Mouse (Mus musculus): Measurements from ENCODE around the gene Nif3l1.

The Nif3l1 gene

DNA sequence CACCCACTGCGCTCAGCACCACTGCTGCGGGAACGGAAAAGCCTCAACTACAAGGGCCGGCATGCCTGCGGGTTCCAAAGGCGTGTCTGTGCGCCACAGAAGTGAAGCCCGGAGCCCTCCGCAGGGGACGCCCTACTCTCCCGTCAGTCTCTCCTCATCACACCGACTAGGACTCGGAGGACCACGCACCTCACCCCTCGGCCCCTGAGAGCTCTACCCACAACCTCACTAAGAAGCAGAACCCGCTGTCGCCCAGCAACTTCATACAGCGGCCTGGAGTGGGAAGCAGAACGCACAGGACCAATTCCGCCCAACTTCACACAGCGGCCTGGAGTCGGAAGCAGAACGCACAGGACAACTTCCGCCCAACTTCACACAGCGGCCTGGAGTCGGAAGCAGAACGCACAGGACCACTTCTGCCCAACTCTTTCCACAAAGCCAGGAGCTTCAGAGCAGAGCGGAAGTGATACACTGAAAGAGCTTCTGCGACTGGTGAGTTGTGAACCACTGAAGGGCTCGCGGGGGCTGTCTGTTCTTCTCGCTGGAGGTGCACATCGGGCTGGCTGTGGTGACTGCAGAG, at the start of gene Nif3l1, which contains the start of gene Ppil3:
Nif3l1 (plus strand) TSS at position 9 of the 580 bp plus-strand sequence.
Ppil3 (minus strand) TSS at position 344 of the 580 bp plus-strand sequence.
- DNase-seq: peak; percentile 78

- no peak for DNase-seq
Measured at GRCm38 (mm10) chr1:58395341-58395740, 49.6 kb upstream of the Nif3l1 start.

DNA sequence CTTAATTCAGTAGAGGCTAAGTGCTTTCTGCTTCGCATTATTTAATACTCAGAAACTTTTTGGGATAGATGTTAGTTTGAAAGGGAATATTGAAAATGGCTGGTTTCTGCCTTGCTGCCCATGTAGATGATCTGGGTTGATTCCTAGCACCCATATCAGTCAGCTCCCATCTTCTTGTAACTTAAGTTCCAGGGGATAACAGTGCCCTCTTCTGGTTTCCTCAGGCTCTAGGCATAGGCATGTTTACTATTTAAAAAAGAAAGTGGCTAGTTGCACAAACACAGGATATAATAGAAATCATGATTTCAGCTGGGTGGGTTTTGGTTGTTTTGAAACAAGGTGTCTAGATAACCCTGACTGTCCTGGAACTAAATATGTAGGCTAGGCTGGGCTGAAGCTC, 48.8 kb upstream of the Nif3l1 start:
- no peak for DNase-seq

DNA sequence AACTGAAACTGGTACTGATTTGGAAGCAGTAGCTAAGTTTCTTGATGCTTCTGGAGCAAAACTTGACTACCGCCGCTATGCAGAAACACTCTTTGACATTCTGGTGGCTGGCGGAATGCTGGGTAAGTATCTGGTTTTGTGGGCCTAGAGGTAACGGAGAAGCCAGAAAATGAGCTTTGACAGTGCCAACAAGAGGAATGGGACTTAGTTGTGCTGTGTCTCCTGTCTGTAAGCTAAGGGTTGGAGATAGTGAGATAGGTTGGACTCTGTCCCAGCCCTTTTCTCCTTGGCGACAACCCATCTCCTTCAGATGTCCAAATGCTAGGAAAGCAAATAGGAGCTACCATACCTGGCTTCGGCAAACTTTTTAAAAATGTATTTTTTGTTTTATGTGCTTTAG, 47.2 kb upstream of the Nif3l1 start:
- DNase-seq: no peak

GRCm38 (mm10) chr1:58401396-58401795, 43.6 kb upstream of the Nif3l1 start:
- no peak for DNase-seq

DNA sequence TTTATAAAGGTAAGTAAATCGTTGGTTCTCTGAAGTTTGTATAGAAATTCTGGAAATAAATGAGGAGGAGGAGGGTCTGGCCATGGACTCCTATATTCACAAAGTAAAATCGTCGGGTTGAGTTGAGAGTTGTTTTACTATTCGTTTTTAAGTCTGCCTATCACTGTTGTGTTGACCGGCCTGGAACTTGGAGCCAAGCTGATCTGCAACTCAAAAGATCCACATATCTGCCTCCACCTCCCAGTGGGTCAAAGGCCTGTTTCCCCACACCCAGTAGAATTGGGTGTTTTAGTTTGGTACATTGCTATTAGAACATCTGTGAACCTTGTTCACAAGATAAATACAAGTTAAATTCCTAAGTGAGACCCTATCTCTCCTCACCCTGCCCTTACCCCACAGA, 41.2 kb upstream of the Nif3l1 start:
- no peak for DNase-seq

GRCm38 (mm10) chr1:58407321-58407720, 37.6 kb upstream of the Nif3l1 start:
- DNase-seq: no peak

GRCm38 (mm10) chr1:58408141-58408540, 36.8 kb upstream of the Nif3l1 start:
- no peak for DNase-seq

- no peak for DNase-seq
Measured at GRCm38 (mm10) chr1:58409553-58410197, 35.3 kb upstream of the Nif3l1 start.

DNA sequence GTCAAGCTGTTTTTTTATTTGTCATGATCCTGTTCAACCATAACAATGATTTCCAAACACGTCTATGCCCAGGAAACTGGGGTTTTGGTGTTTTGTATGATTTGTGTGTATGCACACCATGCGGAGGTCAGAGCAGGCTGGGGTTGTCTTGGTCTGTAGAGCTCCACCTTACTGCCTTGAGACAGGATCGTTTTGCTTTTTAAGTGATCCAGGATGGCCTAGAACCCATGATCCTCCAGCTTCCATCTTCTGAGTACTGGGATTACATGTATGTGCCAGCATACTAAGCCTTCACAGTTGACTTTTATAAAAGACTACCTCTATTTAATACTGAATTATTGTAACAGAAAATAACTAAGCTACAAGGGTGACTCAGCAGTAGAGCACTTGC, 34.8 kb upstream of the Nif3l1 start:
- DNase-seq: no peak

DNA sequence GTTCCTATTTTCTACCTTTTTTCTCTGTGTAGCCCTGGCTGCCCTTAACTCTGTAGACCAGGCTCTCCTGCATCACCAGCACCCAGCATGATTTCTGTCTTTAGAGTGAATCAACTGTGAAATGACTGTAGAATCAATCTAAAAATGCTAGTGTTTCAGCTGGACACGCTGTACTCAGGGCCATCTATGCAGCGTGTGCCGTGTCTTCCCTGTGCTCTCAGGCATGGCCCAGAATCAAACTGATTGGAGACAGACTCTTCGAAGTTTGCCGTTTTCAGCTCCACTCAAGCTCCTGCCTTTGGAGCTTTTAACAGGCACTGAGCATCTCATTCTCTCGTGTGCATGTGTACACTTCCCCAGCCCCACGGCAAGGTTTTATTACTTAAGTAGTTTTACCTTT, 34.2 kb upstream of the Nif3l1 start:
- no peak for DNase-seq

DNA sequence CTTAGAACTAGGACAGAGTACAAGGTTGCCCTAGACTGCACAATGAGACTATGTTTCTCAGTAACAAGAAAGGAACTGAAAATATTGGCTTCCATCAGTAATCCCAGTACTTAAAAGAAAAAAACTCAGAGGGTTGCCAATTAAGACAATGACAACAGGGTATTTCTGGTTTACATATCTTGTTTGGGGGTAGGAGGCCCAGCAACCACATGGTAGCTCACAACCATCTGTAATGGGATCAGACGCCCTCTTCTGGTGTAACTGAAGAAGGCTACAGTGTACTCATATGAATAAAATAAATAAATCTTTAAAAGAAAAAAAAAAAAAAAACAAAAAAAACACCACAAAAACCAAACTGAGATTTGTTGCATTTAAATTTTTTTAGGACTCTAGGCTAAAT, 29.5 kb upstream of the Nif3l1 start:
- DNase-seq: no peak

DNA sequence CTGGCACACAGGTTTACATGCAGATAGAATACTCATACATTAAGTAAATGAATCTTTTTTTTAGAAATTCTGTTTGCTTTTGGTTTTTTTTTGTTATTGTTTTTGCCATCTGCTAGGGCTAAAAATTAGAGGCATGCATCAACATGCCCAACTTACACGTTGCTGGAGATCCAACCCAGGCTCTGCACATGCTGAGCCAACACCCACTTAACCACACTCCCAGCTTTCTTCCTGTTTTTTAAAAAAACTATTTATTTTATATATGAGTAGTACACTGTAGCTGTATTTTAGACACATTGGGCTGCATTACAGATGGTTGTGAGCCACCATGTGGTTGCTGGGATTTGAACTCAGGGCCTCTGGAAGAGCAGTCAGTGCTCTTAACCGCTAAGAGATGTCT, 28.9 kb upstream of the Nif3l1 start:
- no peak for DNase-seq

- DNase-seq: no peak
Measured at GRCm38 (mm10) chr1:58420032-58420431, 24.9 kb upstream of the Nif3l1 start.

DNA sequence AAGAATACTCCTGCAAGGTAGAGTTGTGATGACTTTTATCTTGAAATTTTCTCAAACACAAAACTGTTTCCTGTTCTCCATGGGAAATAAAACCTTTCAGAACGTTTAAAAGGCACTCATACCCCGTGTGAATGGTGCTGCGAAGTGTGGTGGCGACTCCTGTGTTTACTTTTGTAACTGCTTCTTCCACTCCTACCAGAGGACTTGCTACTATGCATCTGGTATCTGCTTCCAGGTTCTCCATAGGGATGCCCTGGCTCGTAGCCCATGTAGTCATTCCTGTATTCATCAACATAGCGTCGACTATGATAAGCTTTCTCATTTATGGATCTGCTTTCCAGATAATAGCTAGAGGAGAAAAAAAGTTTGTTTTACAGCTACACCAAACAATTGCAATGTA, 24.0 kb upstream of the Nif3l1 start:
- DNase-seq: no peak

GRCm38 (mm10) chr1:58422879-58423278, 22.1 kb upstream of the Nif3l1 start:
- DNase-seq: peak; percentile 53

- peak; percentile 99 for DNase-seq
Measured at GRCm38 (mm10) chr1:58423371-58424248, 21.3 kb upstream of the Nif3l1 start, which contains the start of gene Clk1. TSS of gene Clk1 (minus strand) at chr1:58424066.

- no peak for DNase-seq
Measured at GRCm38 (mm10) chr1:58424551-58424950, 20.4 kb upstream of the Nif3l1 start.

DNA sequence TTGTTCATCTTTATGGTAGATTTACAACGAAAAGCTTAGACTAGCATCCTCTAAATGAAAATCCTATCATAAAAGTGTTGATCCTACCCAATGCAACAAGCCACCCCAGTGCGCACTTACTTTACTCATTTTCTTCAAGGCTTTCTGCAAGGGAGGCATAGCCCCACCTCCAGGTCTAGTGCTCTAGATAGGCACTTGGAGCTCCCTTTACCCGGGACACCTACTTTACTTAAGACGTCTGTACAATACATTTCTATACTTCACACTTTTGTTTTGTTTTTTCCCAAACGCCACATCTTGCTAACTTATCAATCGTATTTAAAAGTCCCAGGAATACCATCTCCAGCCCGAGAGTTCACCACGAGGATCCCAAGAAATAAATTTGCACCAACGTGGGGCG, 260 bp upstream of the Nif3l1 start:
- DNase-seq: no peak

DNA sequence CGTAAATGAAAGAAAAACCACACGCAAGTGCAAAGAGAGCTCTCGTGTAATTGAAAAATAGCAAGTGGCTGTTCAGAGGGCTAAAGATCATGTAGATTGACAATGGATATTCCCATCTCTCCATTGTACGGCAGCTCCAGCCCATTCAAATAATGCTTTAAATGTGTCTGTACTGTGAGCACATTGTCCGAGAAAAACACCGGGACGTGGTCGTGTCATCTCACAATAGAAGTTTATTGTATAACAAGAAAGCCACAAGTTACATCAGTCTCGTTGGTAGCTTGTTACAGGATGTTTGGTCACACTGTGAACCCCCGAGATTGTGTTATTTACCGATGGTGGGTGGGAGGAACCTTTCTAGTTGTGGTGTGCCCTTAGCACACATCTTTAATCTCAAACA, 910 bp downstream of the Nif3l1 start:
- no peak for DNase-seq

DNA sequence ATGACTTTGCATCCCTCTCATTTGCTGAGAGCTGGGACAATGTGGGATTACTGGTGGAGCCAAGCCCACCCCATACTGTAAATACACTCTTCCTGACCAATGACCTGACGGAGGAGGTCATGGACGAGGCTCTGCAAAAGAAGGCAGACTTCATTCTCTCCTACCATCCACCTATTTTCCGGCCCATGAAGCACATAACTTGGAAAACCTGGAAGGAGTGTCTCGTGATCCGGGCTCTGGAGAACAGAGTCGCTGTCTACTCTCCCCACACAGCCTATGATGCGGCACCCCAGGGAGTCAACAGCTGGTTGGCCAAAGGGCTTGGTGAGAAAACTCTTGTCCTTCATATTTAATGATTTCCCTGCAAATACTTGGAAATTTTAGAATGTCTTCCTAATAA, 2.8 kb downstream of the Nif3l1 start:
- DNase-seq: no peak

DNA sequence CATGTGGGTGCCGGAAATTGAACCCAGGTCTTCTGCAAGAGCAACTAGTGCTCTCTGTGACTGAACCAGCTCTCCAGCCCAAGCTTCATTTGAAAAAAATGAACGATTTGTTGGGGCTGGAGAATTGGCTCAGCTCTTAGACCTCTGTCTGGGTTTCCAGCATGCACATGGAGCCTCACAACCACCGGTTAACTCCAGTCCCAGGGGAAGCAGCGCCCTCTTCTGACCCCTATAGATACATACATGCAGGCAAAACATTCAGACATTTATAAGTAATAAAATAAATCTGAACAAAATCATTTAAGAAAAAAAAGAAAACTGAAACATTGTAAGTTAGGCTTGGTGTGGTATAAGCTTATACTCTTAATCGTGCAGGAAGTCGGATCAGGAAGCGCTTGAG, 3.4 kb downstream of the Nif3l1 start:
- no peak for DNase-seq

DNA sequence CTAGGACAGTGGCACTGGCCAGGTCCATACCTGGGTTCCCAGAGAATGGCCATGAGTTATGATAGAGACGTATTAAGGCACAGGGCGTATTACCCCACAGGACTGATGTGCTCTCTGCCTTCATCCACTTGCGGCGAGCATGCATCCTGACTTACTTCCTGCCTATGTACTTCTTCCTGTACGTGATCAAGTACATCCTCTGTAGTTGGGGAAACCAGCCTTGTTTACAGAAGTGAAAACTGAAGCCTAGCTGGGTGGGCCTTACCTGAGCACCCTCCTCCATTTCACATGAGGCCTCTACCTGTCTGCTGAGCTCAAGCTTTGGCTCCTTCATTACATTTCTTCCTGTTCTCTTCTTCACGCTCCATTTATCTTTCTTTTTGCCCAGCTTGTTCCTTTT, 9.4 kb downstream of the Nif3l1 start:
- no peak for DNase-seq

DNA sequence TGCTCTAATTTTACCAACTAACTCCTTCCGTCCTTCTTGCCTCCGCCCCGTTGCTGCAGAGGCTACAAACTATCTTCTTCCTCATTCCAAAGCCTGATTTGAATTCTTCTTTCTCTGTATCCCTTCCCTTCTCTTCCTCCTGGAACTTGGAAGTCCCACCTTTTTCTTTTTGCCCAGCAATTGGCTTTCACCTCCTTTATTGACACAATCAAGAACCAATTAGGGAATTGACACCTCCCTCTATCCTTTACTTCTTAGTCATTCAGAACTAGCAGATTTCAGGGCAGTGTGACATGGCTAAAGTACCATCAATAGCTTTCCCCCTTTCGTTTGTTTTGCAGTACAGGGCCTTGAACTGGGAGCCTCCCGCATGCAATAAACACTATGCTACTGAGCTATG, 13.2 kb downstream of the Nif3l1 start:
- no peak for DNase-seq
